Mouse (Mus musculus): ENCODE measurements around the gene AW011738. TPM values are rescaled to one million over a fixed set of nuclear protein-coding genes. Genes with fewer than 3 reads are reported as not detected.
A peak's percentile ranks its signal among the peaks of the same experiment; 100 is the strongest.

Gene AW011738
- polyA plus RNA-seq (2015; fragmentation: Nextera tagmentation; extraction: Ambion mirVana) = 0.85 and 0.93 TPM in 2 replicates

DNA sequence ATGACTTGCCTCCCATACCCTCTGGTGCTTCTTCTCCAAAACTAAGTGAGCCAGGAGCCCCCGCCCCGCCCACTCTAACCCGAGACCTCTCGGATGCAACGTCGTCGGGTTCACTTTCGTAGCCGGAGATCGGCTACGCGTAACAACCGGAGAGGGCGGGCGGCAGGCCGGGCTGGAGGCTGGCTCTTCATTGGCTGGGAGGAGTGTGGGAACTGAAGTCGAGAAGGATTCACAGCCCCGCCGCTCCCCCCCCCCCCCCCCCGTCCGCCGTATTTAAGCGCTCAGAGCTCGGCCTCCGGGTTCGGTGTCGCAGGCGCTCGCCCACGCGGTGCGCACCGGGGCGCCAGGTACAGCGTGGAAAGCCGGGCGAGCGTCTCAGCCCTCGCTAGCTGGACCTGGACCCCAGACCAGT lies at the start of gene AW011738:
Gene AW011738 (plus strand): TSS at position 304 of the 412 bp plus-strand sequence.
- peak within 1 kb of the TSS; percentile 49 for H3K4me3 ChIP-seq (ENCODE audit: low read depth, low read length)
- H3K9ac ChIP-seq (ENCODE audit: low read depth, low read length) = peak within 1 kb of the TSS; percentile 47
- H3K27ac ChIP-seq (ENCODE audit: low read depth, low read length) = 0 out of 2 replicates have a peak within 1 kb of the TSS, but pooled peaks have one; percentile 35
- 0 out of 2 replicates have a peak, but pooled peaks cover 2% of the 10 kb centered on the region for H3K4me1 ChIP-seq (replicated peaks; ENCODE audit: control insufficient read depth, insufficient read depth, low read length)
- peak; percentile 52 for ATAC-seq
- TF ChIP-seq CTCF (IDR thresholded peaks at IDR 0.05; ENCODE audit: low read depth) = no peak
- no peaks in the 10 kb centered on the region for H3K36me3 ChIP-seq (ENCODE audit: control insufficient read depth, insufficient read depth)
- no peaks in the 10 kb centered on the region for H3K9me3 ChIP-seq (ENCODE audit: control insufficient read depth)
- peaks cover 25% of the 10 kb centered on the region for H3K27me3 ChIP-seq (replicated peaks; ENCODE audit: control insufficient read depth, insufficient read depth, low read length)
- WGBS = 1% methylated on average over 31 of the region's 39 CpGs
- H3K4me2 ChIP-seq (replicated peaks; ENCODE audit: low read depth) = peak within 1 kb of the TSS; percentile 77

DNA sequence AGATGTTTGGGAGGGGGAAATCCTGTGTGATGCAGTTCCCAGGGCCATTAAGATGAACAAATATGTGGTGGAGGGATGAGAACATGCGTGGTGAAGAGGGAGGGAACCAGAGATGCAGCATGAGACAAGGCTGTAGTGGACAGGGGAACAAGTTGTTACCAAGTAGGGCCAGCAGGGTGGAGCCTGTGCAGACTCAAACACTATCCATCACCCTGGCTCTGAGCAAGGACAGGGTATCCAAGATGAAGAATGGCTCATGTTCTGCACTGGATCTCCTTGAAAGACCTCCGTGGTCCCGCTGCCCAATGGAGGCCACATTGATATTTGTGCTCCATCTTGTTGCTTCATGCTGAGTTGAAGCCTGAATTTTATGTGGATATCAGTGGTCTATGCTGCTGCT lies 48.3 kb upstream of the AW011738 start:
- no peak for TF ChIP-seq CTCF (IDR thresholded peaks at IDR 0.05; ENCODE audit: low read depth)
- Histone ChIP-seq H3K4me1 (replicated peaks; ENCODE audit: control insufficient read depth, insufficient read depth, low read length) (no peaks in the 10 kb centered on the region), H3K27ac (ENCODE audit: low read depth, low read length) (no peak overlapping the region), H3K27me3 (replicated peaks; ENCODE audit: control insufficient read depth, insufficient read depth, low read length) (no peaks in the 10 kb centered on the region), H3K9ac (ENCODE audit: low read depth, low read length) (no peak overlapping the region), H3K36me3 (ENCODE audit: control insufficient read depth, insufficient read depth) (no peaks in the 10 kb centered on the region), H3K9me3 (ENCODE audit: control insufficient read depth) (0 out of 2 replicates have a peak, but pooled peaks cover 3% of the 10 kb centered on the region), H3K4me3 (ENCODE audit: low read depth, low read length) (no peak overlapping the region), H3K4me2 (replicated peaks; ENCODE audit: low read depth) (no peak overlapping the region)
- ATAC-seq = no peak
- 87% methylated on average over 3 of the region's 3 CpGs for WGBS

DNA sequence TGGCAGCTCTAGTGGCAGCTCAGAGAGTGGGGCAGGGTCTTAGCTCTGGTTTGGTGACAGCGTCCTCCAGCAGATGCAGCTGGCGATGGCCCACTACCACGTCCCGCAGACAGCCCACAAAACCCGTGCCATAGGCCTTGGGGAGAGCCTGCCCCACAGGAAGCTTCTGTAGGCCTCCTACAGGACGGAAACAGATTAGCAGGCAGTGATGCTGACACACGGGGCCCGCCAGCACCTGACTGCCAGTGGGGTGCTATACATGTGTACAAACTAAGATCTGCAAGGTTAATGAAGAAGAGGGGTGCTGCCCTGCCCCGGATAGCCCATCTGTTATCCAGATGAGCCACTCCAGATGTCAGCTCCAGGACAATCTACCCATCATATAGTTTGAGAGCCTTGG lies 36.6 kb upstream of the AW011738 start:
- 89% methylated on average over 9 of the region's 9 CpGs for WGBS
- Histone ChIP-seq H3K4me3 (ENCODE audit: low read depth, low read length) (no peak overlapping the region), H3K27me3 (replicated peaks; ENCODE audit: control insufficient read depth, insufficient read depth, low read length) (no peaks in the 10 kb centered on the region), H3K36me3 (ENCODE audit: control insufficient read depth, insufficient read depth) (peaks cover 71% of the 10 kb centered on the region), H3K9ac (ENCODE audit: low read depth, low read length) (no peak overlapping the region), H3K4me1 (replicated peaks; ENCODE audit: control insufficient read depth, insufficient read depth, low read length) (no peaks in the 10 kb centered on the region), H3K27ac (ENCODE audit: low read depth, low read length) (no peak overlapping the region), H3K9me3 (ENCODE audit: control insufficient read depth) (no peaks in the 10 kb centered on the region), H3K4me2 (replicated peaks; ENCODE audit: low read depth) (no peak overlapping the region)
- peak; percentile 45 for TF ChIP-seq CTCF (IDR thresholded peaks at IDR 0.05; ENCODE audit: low read depth)
- no peak for ATAC-seq

DNA sequence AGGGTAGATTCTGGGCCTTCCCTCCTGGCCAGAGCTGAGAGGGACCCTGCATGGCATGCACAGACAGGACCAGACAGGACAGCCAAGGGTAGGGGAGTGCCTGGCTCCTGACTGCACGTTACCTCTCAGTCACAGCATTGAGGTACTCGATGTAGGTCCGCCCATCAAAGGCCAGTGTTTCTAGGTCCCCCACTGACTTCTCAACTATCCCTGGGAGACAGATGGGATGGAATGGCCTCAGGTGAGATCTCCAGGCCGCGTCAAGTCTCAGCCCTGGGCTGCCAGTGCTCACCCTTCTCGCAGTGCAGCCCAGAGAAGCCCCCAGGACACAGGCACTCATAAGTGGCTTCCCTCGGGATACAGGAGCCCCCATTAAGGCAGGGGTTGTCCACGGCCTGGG lies 34.5 kb upstream of the AW011738 start:
- H3K4me3 ChIP-seq (ENCODE audit: low read depth, low read length) = no peak overlapping the region
- ATAC-seq = no peak
- TF ChIP-seq CTCF (IDR thresholded peaks at IDR 0.05; ENCODE audit: low read depth) = no peak
- peaks cover 88% of the 10 kb centered on the region for H3K36me3 ChIP-seq (ENCODE audit: control insufficient read depth, insufficient read depth)
- no peaks in the 10 kb centered on the region for H3K9me3 ChIP-seq (ENCODE audit: control insufficient read depth)
- WGBS = 93% methylated on average over 8 of the region's 8 CpGs
- no peak overlapping the region for H3K9ac ChIP-seq (ENCODE audit: low read depth, low read length)
- H3K4me2 ChIP-seq (replicated peaks; ENCODE audit: low read depth) = no peak overlapping the region
- no peaks in the 10 kb centered on the region for H3K4me1 ChIP-seq (replicated peaks; ENCODE audit: control insufficient read depth, insufficient read depth, low read length)
- H3K27me3 ChIP-seq (replicated peaks; ENCODE audit: control insufficient read depth, insufficient read depth, low read length) = no peaks in the 10 kb centered on the region
- H3K27ac ChIP-seq (ENCODE audit: low read depth, low read length) = no peak overlapping the region

DNA sequence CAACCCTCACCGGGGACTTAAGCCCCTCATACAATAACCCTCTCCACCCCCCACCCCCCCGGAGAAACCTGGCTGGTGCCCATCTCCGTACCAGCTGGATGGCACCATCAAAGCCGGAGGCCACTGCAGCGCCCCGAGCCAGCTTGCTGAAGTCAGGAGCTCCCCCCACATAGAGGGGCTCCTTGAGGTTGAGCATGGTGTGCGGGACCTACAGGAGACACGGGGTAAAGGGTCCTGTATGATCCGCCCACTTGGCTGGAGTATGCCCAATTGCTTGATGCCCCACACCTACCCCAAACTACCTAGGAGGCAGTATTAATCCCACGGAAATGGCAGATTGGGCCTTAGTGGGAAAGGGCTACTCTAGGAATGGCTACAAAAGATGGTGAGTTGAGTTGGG lies 34.0 kb upstream of the AW011738 start:
- no peak for TF ChIP-seq CTCF (IDR thresholded peaks at IDR 0.05; ENCODE audit: low read depth)
- H3K36me3 ChIP-seq (ENCODE audit: control insufficient read depth, insufficient read depth) = peaks cover 88% of the 10 kb centered on the region
- no peak overlapping the region for H3K9ac ChIP-seq (ENCODE audit: low read depth, low read length)
- no peak overlapping the region for H3K4me2 ChIP-seq (replicated peaks; ENCODE audit: low read depth)
- WGBS = 94% methylated on average over 10 of the region's 10 CpGs
- no peak overlapping the region for H3K27ac ChIP-seq (ENCODE audit: low read depth, low read length)
- no peak overlapping the region for H3K4me3 ChIP-seq (ENCODE audit: low read depth, low read length)
- no peak for ATAC-seq
- no peaks in the 10 kb centered on the region for H3K4me1 ChIP-seq (replicated peaks; ENCODE audit: control insufficient read depth, insufficient read depth, low read length)
- no peaks in the 10 kb centered on the region for H3K27me3 ChIP-seq (replicated peaks; ENCODE audit: control insufficient read depth, insufficient read depth, low read length)
- no peaks in the 10 kb centered on the region for H3K9me3 ChIP-seq (ENCODE audit: control insufficient read depth)

DNA sequence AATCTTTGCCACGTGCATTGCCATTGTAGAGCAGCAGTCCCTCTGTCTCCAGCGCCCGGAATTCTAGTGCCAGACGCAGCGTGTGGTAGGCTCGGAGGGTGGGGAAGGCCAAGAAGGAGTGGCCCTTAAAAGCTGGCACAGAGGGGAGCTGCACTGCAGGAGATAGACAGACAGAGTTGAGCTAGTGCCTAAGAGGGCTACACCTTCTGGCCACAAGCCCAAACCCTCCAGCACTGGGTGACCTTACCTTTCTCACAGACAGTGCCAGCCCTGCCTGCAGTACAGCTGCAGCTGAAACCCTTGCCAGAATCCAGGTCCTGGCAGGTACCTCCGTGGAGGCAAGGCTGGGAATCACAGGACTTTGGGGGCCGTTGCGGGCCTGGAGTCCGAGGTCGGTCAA lies 31.3 kb upstream of the AW011738 start:
- peaks cover 94% of the 10 kb centered on the region for H3K36me3 ChIP-seq (ENCODE audit: control insufficient read depth, insufficient read depth)
- no peak overlapping the region for H3K4me3 ChIP-seq (ENCODE audit: low read depth, low read length)
- no peak for ATAC-seq
- H3K27ac ChIP-seq (ENCODE audit: low read depth, low read length) = no peak overlapping the region
- WGBS = 95% methylated on average over 11 of the region's 11 CpGs
- no peaks in the 10 kb centered on the region for H3K27me3 ChIP-seq (replicated peaks; ENCODE audit: control insufficient read depth, insufficient read depth, low read length)
- H3K4me1 ChIP-seq (replicated peaks; ENCODE audit: control insufficient read depth, insufficient read depth, low read length) = no peaks in the 10 kb centered on the region
- H3K9ac ChIP-seq (ENCODE audit: low read depth, low read length) = no peak overlapping the region
- no peaks in the 10 kb centered on the region for H3K9me3 ChIP-seq (ENCODE audit: control insufficient read depth)
- no peak for TF ChIP-seq CTCF (IDR thresholded peaks at IDR 0.05; ENCODE audit: low read depth)
- H3K4me2 ChIP-seq (replicated peaks; ENCODE audit: low read depth) = no peak overlapping the region

DNA sequence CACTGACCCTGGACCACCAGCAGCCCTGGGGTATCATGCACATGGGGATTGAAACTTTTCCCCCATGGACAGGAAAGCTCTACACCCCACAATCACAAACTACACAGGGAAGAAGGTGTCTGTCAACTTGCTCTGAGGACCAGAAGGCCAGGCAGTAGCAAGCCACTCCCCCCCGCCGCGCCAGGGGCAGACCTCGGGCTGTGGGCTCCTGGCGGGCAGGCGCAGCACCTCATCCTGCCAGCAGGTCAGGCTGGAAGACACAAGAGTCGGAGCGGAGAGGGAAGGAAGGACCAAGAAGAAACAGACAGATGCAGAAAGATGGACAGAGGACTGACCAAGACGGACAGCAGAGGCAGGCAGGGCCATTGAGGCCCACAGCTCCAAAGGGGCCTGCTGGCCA lies 25.5 kb upstream of the AW011738 start:
- no peaks in the 10 kb centered on the region for H3K4me1 ChIP-seq (replicated peaks; ENCODE audit: control insufficient read depth, insufficient read depth, low read length)
- H3K9ac ChIP-seq (ENCODE audit: low read depth, low read length) = no peak overlapping the region
- TF ChIP-seq CTCF (IDR thresholded peaks at IDR 0.05; ENCODE audit: low read depth) = no peak
- WGBS = 95% methylated on average over 9 of the region's 9 CpGs
- H3K36me3 ChIP-seq (ENCODE audit: control insufficient read depth, insufficient read depth) = peaks cover 69% of the 10 kb centered on the region
- H3K9me3 ChIP-seq (ENCODE audit: control insufficient read depth) = no peaks in the 10 kb centered on the region
- H3K4me3 ChIP-seq (ENCODE audit: low read depth, low read length) = no peak overlapping the region
- no peak overlapping the region for H3K4me2 ChIP-seq (replicated peaks; ENCODE audit: low read depth)
- ATAC-seq = no peak
- H3K27me3 ChIP-seq (replicated peaks; ENCODE audit: control insufficient read depth, insufficient read depth, low read length) = no peaks in the 10 kb centered on the region
- H3K27ac ChIP-seq (ENCODE audit: low read depth, low read length) = no peak overlapping the region
